Mouse (Mus musculus): ENCODE data around the gene Pde6c.

Gene Pde6c

DNA sequence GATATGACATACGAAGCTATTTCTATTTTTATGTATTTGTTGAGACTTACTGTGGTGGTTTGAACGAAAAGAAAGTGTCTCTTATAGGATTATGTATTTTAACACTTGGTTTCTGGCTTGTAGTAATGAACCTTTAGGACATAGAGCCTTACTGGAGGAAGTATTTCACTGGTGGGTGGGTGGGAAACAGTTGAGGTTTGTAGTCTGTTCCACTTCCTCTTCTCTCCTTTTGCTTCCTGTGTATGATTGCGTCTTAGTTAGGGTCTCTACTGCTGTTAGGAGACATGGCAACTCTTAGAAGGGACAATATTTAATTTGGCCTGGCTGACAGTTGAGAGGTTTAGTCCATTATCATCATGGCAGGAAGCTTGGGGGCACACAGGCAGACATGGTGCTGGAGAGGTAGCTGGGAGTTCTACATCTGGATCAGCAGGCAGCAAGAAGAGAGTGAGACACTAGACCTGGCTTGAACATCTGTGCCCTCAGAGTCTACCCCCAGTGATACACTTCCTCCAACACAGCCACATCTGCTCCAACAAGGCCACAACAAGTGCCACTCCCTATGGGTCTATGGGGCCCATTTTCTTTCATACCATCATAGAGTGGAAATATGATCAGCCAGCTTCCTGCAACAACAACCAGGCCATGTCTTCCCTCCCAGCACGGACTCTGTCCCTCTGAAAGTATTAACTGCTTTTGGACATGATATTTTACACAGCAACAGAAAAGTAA lies 11.1 kb downstream of the Pde6c start:
- no peak for DNase-seq (ENCODE audit: low spot score in 2 of 2)

DNA sequence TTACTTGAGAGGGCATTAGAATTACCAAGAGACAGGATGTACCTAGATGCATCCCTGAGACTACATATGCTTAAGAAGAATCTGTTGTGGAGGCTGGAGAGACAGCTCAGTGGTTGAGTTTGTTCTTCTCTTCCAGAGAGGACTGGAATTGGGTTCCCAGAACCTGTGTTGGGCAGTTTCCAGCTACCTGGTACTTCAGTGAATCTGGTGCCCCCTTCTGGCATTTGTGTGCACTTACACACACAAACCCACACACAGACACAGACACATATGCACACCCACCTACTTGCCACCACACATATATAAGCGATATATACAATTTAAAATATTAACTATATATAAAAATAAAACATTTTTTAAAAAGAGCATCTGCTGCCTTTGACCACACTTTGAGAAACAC lies 23.7 kb downstream of the Pde6c start:
- DNase-seq (ENCODE audit: low spot score in 2 of 2): no peak

DNA sequence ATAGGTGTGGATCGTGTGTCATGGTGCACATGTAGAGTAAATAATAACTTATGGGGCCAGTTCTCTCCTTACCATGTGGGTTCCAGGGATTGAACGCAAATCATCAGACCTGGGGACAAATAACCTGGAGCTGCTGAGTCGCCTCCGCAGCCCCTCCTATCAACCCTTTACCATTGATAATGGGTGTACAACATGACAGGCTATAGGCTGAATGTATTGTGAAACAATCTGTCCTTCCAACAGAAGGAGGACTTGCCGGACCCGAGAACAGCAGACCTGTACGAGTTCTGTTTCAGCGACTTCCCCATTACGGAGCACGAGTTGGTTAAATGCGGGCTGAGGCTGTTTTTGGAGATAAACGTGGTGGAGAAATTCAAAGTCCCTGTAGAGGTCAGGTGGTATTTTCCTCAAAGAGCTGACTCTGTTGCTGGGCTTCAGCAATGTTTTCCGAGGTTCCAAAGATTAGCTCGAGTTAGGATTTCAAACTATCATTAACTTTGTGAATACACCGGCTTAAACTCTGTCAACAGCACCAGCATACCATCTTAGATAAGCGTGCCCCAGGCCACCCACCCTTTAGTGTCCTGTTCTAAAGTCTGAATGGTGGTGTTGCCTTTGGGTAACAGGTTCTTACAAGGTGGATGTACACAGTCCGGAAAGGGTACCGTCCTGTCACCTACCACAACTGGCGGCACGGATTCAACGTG lies 29.2 kb downstream of the Pde6c start:
- no peak for DNase-seq (ENCODE audit: low spot score in 2 of 2)

DNA sequence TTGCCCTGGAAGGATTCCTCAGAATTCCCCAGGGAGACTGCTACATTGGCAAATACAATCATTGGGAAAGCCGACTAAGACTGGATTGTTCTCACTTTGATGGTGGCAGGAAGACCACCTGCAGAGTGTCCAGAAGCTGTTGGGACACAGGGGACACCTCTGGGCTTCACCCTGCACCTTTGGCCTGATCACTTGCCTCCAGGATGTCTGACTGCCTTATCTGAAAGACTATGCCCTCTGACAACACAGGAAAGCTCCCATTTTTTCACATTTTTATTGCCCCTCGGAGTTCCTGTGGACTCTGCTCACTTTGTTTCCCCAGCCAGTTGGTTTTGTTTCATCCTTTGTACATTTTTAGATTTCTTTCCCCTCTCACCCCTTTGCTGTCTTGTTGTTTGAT lies 32.1 kb downstream of the Pde6c start:
- no peak for DNase-seq (ENCODE audit: low spot score in 2 of 2)

DNA sequence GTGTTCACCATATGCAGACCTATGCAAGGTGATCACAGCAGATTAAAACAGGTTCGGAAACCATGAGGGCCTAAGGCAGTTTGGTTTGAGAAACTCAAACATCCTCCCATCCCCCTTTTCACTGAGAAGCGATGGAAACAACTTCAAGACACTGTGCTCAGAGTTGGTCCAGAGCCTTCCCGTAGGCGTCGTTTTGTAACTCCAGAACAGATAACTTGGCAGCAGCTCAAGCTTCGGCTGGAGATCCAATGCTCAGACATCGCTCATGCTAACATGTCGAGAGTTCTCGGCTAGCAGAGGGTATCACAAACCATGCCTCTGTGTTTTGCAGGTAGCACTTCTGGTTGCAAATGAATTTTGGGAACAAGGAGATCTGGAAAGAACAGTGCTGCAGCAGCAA lies 47.1 kb downstream of the Pde6c start:
- DNase-seq (ENCODE audit: low spot score in 2 of 2): no peak

DNA sequence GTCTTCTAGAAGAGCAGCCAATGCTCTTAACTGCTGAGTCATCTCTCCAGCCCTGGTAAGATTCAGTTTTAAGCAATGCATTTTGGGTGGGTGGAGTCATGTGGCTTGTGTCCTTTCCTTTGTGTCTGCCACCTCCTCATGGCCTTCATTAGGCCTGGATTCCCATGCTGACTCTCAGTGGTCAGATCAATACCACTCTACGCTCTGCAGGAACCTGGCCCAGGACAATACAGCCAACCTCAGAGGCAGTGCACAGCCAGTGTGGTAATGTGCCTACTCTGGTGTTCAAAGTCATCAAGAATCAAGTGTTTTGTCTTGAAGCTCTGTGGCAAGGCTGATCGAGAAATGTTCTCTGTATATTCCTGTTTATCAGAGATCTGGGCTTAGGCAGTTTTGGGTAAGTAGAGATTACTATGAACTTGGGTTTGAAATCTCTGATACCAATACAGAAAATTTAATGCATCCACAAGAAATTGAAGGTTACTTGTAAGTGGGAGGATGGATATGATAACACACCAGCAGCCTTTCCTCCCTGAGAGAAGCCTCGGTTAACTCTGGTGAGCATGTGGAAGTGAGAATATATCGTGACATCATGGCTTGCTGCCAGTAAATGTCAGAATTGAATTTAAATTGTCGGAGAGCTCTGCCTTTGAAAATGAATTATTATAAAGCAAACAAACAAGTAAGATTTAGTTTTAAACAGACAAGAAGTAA lies 54.2 kb downstream of the Pde6c start:
- DNase-seq (ENCODE audit: low spot score in 2 of 2): no peak

DNA sequence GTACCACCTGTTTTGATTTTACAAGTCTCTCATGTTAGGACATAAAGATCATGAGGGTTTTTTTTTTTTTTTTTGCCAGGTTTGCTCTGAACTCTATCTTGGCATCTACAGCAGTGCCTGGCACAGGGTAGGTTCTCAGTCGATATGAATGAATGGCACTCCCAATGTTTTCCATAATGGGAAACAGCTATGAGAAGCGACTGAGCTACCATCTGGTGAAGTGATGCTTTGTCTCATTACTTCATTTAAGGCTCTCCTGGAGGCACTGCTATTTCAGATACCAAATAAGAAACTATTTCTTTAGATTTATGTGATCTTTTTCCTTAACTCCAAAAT lies 54.7 kb downstream of the Pde6c start:
- no peak for DNase-seq (ENCODE audit: low spot score in 2 of 2)

DNA sequence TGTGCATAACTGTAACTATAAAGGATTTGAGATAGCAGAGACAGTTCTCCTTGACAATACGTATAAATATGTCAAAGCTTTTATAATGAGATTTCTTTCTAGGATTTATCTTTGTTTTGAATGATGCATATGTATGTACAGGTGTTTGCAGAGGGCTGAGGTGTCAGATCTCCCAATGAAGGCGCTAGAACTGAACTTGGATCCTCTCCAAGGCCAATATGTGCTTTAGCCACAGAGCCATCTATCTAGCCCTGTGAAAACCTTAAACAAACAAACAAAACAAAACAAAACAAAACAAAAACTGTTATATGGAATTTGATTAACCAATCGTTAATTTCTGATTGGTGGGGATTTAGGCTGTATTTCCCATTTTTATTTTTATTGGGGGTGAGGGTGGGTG lies 58.0 kb downstream of the Pde6c start:
- no peak for DNase-seq (ENCODE audit: low spot score in 2 of 2)

DNA sequence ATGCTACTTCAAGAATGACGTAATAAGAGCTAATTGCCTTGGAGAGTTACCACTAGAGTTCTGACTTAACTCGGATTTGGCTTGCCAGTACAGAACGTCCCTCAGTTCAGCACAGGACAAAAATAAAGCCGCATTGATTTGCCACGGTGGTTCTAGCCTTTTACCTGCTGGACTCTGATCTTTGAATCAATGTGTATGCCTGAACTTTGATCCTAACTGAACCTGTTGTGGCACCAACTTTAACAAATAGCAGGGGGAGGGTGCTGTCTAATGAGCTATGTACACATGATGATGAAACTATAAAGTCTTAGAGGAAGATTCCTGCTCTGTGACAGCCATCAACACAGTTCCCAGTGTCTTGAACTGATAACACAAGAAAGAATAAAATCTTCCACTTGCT lies 58.9 kb downstream of the Pde6c start:
- DNase-seq (ENCODE audit: low spot score in 2 of 2): no peak

DNA sequence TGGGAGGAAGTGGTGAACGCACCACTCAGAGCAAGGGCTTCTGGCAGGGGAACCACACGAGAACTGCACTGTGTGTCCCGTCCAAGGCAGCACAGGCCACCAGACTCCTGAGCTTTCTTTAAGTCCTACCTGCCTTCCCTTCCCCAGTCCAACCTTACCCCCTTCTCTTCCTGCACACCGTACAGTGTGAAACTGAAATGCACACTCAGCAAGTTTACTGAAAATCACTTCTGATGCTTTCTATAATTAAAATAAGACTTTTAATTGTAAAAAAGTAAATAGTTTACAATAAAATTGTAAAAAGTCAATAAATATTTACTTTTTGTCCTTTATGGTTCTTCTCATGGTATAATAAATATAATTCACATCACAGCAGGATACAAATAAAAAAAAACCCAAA lies 62.7 kb downstream of the Pde6c start:
- no peak for DNase-seq (ENCODE audit: low spot score in 2 of 2)

DNA sequence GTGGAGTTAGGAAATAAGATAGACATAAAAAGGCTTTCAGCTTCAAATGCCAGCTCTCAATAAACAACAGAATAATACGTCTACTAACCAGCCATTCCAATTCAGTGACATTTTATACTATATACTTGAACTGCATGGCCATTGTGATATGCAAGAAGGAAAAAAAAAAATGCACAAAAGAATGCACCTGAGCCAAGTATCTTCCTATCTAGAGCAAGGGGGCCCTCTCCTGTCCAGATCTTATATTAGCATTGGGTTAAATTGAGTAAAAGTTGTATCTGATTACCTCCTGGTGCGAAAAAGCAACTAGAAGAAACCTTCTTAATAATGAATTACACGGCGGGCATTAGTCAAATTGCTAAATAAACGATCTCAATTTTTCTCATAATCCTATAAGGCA lies 66.2 kb downstream of the Pde6c start:
- no peak for DNase-seq (ENCODE audit: low spot score in 2 of 2)

DNA sequence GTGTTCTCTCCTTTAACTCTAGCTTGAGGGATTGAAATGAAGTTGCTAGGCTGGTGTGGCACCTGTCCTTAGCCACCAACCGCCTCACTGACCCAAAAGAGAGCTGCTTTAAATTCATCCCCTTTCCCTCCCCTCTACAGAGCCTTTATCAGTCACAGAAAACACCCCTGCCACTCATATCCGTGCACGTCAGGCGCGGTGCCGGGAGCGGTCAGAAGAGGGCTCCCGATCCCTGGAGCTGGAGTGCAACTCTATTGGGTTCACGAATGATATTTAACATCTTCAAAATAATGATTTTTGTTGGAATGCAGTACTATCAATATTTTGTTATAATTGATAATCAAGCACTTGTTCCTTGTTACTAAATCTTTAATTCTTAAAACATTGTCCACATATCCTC lies 74.1 kb downstream of the Pde6c start:
- no peak for DNase-seq (ENCODE audit: low spot score in 2 of 2)

DNA sequence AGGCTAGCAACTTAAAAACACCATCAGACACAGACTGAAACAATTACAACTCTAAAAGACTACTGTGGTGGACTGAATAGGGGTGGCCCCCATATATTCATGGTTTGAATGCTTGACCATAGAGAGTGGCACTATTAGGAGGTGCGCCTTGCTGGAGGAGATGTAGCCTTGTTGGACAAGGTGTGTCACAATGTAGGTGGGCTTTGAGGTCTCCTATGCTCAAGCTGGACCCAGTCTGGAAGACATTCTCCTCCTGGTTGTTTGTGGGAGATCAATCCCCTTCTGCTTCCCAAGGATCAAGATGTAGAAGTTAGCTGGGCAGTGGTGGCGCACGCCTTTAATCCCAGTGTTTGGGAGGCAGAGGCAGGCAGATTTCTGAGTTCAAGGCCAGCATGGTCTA lies 85.1 kb downstream of the Pde6c start:
- DNase-seq (ENCODE audit: low spot score in 2 of 2): no peak

DNA sequence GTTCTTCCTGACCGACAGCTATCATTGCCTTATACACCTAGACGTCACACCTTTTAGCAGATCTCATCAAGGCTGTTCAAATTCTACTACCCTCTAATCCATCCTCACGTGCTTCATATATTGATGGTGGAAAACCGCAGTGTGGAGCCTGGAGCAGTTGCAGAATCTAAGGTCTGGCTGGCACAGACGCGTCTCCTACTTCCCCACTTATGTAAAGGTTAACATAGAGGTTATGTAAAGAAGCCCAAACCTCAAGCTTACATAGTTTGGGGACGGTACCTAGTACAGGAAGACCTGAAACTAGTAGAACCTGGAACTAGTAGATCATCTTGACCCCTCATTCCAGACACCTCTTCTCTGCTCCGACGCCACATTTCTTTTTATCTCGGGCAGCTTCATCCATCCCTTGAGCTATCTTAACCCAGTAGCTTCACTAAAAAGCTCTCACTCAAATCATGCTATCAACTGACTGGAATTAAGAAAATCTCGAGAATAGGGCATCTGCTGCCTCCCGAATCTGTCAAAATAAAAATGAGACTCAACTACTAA lies 90.8 kb downstream of the Pde6c start:
- DNase-seq (ENCODE audit: low spot score in 2 of 2): no peak

DNA sequence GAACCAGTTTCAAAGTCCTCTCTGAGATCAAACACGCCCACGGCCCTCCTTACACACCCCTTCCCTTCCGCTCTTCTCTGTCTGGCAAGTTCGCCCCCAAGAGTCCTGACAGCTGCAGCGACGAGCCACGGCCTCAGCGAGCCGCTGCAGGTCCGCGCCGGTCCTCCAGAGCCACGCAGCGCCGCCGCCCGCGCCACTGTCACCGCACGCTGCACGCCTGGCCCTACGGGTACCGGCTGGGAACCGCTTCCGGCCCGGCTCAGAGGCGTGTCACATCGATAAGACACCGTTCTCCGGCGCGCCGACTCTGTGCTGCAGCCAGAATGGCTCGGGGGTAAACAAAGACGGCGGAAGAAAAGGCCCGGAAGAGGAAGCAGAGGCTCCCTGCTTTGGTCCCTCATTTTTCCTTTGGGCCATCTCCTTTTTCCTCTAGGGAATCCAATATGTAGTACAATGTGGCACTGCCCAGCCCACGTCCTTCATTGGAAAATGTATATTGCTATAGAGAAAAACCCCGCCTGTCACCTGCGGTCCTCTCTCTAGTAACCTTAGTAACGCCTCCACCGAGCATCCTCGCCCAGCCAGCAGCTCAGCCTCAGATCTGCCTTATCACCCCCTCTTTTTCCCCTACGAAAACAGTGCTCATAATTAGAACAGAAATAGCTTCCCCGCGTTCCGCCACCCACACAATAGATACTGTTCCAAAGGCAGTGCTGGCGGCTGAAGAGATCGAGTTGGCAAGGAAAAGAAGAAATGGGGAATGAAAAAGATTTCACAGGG lies 91.5 kb downstream of the Pde6c start, which contains the start of gene Fra10ac1:
TSS of gene Fra10ac1 (minus strand) at position 252 of the 780 bp plus-strand sequence.
- DNase-seq (ENCODE audit: low spot score in 2 of 2): peak; percentile 93 to 94

DNA sequence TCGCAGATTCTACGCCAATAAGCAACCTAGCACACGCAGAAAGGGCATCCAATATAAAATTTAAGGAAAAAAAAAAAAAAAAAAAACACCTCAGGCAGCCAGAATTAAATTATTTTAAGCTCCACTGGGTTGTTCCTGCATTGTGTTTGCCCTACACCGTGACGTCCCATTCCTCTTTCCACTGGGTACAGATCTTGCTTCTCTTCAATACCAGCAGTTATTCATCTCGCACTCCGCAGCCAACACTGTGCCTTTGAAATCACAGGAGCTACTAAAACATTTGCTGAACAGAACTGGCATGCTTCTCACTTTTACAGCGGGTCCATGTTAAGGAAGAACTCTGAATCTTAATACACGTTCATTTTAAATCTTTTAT lies 92.1 kb downstream of the Pde6c start:
- no peak for DNase-seq (ENCODE audit: low spot score in 2 of 2)

DNA sequence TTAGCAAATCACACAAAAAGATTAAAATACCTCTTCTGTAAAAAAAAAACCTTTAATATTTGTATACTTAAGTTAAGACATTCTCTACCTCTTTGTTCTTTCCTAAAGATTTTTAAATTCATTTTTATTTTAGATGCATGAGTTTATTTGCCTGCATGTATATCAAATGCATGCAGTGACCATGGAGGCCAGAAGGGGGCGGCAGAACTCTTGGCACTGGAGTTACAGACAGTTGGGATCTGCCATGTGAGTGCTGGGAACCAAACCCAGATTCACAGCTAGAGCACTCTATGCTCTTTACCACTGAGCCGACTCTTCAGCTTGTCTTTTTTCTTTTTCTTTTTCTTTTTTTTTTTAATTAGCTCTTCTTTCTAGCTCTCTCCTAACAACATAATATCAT lies 96.1 kb downstream of the Pde6c start:
- no peak for DNase-seq (ENCODE audit: low spot score in 2 of 2)

DNA sequence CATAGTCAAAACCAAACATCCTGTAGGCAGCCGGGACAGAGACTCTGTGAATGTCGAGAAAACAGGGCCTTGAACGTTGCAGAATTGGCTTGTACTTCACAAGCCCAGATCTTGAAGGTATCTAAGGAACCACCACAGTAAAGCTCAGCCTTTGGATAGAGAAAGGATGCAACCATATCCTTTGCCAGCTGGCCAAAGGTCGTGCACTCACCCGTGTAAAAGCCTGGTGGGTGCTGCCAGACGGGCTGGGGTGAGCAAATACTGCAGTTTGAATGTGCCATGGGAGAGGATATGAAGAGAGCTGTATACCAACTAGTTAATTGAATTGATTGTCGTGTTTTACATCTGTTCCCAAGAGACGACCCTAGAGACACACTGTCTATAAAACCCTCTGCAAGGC lies 99.5 kb downstream of the Pde6c start:
- no peak for DNase-seq (ENCODE audit: low spot score in 2 of 2)

DNA sequence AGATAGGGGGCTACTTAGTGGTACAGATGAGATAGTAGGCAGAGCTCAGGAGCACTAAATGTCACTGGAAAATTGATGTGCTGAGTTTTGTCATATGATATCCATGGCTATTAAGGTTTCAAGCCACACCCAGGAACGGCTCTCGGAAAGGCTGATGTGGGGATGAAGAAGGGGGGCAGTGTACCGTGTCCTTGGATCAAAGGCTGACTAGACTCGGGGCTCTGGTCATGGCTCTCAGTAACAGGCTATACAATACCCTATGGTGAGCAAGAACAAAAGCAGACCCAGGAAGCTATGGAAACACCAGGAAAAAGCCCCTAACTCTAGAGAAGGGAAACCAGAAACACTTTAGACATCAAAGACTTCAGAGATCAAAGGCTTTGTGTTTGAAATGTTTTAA lies 99.9 kb downstream of the Pde6c start:
- no peak for DNase-seq (ENCODE audit: low spot score in 2 of 2)
